ENCODE assay signal across 22 mouse cellular contexts in genomic region chr2:141388632-141389031, GRCm38 (mm10).
DNase-seq lines count a peak whose midpoint lies in the region; ATAC-seq and TF ChIP-seq lines count a peak whose summit lies in the region.
"Had no signal": no experiment of that assay in that cellular context is flagged by ENCODE, and none has a peak within 500 bp of the region (broad histone marks: within the 10 kb centered on the region; RNA-seq: fewer than 3 reads in every experiment).

No protein-coding gene starts in this region.

- H3K36me3 ChIP-seq in forebrain, embryonic 14.5 days (ENCODE audit: control insufficient read depth, insufficient read depth, low read length), result no peaks in the 10 kb centered on the region
- no peaks in the 10 kb centered on the region for H3K36me3 ChIP-seq in forebrain, embryonic 10.5 days (replicated peaks)
- H3K36me3 ChIP-seq: hindbrain, embryonic 13.5 days; intestine, embryonic 15.5 days had no signal

- peak; percentile 53 for DNase-seq in forebrain, embryonic 14.5 days (ENCODE audit: low spot score)
- no peak for DNase-seq in forebrain, embryonic 10.5 days (ENCODE audit: extremely low spot score, low spot score)
- DNase-seq in layer of hippocampus, adult 2 months (ENCODE audit: low spot score in 2 of 2), result peak in 1 of 2 experiments; percentile 17
- DNase-seq in layer of hippocampus, postnatal 10 days (ENCODE audit: low spot score in 2 of 2), result no peak
- DNase-seq in testis, postnatal 14 days (ENCODE audit: low spot score), result peak; percentile 9
- no peak for DNase-seq in testis, postnatal 10 days (ENCODE audit: low spot score)
- peak; percentile 31 for DNase-seq in telencephalon, adult 2 months (ENCODE audit: low read depth, low spot score)
- DNase-seq: adrenal gland, postnatal 10 days; adrenal gland, postnatal 36 days; cerebellum, adult 18-20 months; cerebellum, adult 9-10 months; cerebellum, postnatal 14 days; gastrocnemius, postnatal 10 days; gastrocnemius, postnatal 36 days; heart, adult 11 months had no signal

- no peak for ATAC-seq in forebrain, embryonic 14.5 days
- no peak for ATAC-seq in granulocyte monocyte progenitor cell, adult 5-6 weeks (replicated peaks; ENCODE audit: poor library complexity, severe bottlenecking)
- ATAC-seq: activated CD4-positive, CD25-positive, alpha-beta regulatory T cell, adult 4 months; forebrain, embryonic 16.5 days; hindbrain, embryonic 16.5 days; intestine, embryonic 15.5 days had no signal

- no peak overlapping the region for H3K9ac ChIP-seq in forebrain, embryonic 14.5 days (ENCODE audit: low read length)
- H3K9ac ChIP-seq: hindbrain, embryonic 13.5 days; intestine, embryonic 15.5 days had no signal

- no peak for TF ChIP-seq CTCF in layer of hippocampus, adult 2 months (conservative IDR thresholded peaks at IDR 0.05)

- WGBS in forebrain, embryonic 14.5 days, result 49% methylated on average over 2 of the region's 2 CpGs
- WGBS in forebrain, embryonic 10.5 days, result 85% methylated on average over 2 of the region's 2 CpGs

- H3K4me1 ChIP-seq in forebrain, embryonic 14.5 days (ENCODE audit: control insufficient read depth, insufficient read depth, low read length), result no peaks in the 10 kb centered on the region
- H3K4me1 ChIP-seq in forebrain, embryonic 10.5 days, result peaks cover 8% of the 10 kb centered on the region
- H3K4me1 ChIP-seq: hindbrain, embryonic 13.5 days; intestine, embryonic 15.5 days had no signal

- no peaks in the 10 kb centered on the region for H3K27me3 ChIP-seq in forebrain, embryonic 14.5 days (replicated peaks; ENCODE audit: control insufficient read depth, insufficient read depth, low read length)
- no peaks in the 10 kb centered on the region for H3K27me3 ChIP-seq in forebrain, embryonic 10.5 days (ENCODE audit: poor library complexity, severe bottlenecking)
- H3K27me3 ChIP-seq: hindbrain, embryonic 13.5 days; intestine, embryonic 15.5 days had no signal

- H3K4me3 ChIP-seq in forebrain, embryonic 14.5 days (ENCODE audit: low read depth, low read length), result no peak overlapping the region
- H3K4me3 ChIP-seq in forebrain, embryonic 10.5 days, result no peak overlapping the region
- H3K4me3 ChIP-seq in layer of hippocampus, adult 2 months, result no peak overlapping the region
- H3K4me3 ChIP-seq: hindbrain, embryonic 13.5 days; intestine, embryonic 15.5 days had no signal

- H3K4me2 ChIP-seq in forebrain, embryonic 14.5 days (ENCODE audit: low read length), result no peak overlapping the region
- H3K4me2 ChIP-seq: heart, embryonic 11.5 days; hindbrain, embryonic 13.5 days; intestine, embryonic 15.5 days had no signal

- H3K27ac ChIP-seq in forebrain, embryonic 14.5 days (ENCODE audit: low read depth, low read length), result no peak overlapping the region
- no peak overlapping the region for H3K27ac ChIP-seq in forebrain, embryonic 10.5 days
- H3K27ac ChIP-seq in layer of hippocampus, adult 2 months, result peak overlapping the region; percentile 49
- H3K27ac ChIP-seq: hindbrain, embryonic 13.5 days; intestine, embryonic 15.5 days had no signal

- H3K9me3 ChIP-seq in forebrain, embryonic 14.5 days (replicated peaks; ENCODE audit: control insufficient read depth, low read length), result no peaks in the 10 kb centered on the region
- no peaks in the 10 kb centered on the region for H3K9me3 ChIP-seq in forebrain, embryonic 10.5 days
- H3K9me3 ChIP-seq: hindbrain, embryonic 13.5 days; intestine, embryonic 15.5 days had no signal

Comparison
In these comparisons a context has a peak if more than half of its experiments do, and no peak if none do; other contexts are left out.
1. DNase-seq: peak in forebrain, embryonic 14.5 days (single experiment), testis, postnatal 14 days (single experiment) and telencephalon, adult 2 months (single experiment); none in forebrain, embryonic 10.5 days (single experiment), layer of hippocampus, postnatal 10 days (0 of 2) and testis, postnatal 10 days (single experiment).